Mouse (Mus musculus) gastrocnemius, postnatal 25 days (tissue): ENCODE results near the gene Gbp9. TPM values are rescaled to one million over a fixed set of nuclear protein-coding genes. Genes with fewer than 3 reads are reported as not detected.
"Not testable (repeated sequence)": the region's sequence is repeated elsewhere in the genome, so short reads cannot be mapped to it uniquely, and the experiment has no call there.

Experiments used
- DNase-seq: peaks from one replicate; pipeline ENCODE4 v3.0.0; 2022
- total RNA-seq, 2 experiments: library from RNA; stranded (reverse); gene quantifications; 1 replicate in 1 of 2; 2 replicates in 1 of 2; pipeline ENCODE4 v1.2.3; 2021

The Gbp9 gene
- total RNA-seq, 2 experiments from 2014 or later = 2.8 to 3.3 TPM

GRCm38 (mm10) chr5:105060224-105060623, 79.1 kb downstream of the Gbp9 start:
- no peak for DNase-seq

- DNase-seq = no peak
Observed at GRCm38 (mm10) chr5:105055279-105055678, 84.1 kb downstream of the Gbp9 start.

- not testable (repeated sequence) for DNase-seq
Observed at GRCm38 (mm10) chr5:105053471-105054169, 85.7 kb downstream of the Gbp9 start.

GRCm38 (mm10) chr5:105032362-105032761, 107.0 kb downstream of the Gbp9 start:
- no peak for DNase-seq

Other genes with a start within 250 kb of the Gbp9 start
- gene Abcg3, start 156.8 kb downstream of the Gbp9 start, total RNA-seq = under 1 TPM; 0.11 to 0.20 TPM
- under 1 TPM in 1 of 2 experiments, not detected in 1; 0.13 TPM for gene Gbp8, start within 50 bp of the Gbp9 start, total RNA-seq
- gene Gbp4, start within 50 bp of the Gbp9 start, total RNA-seq = 1 to 10 TPM; 2.3 to 3.4 TPM
- gene Gbp10, start 100.0 kb upstream of the Gbp9 start, total RNA-seq = 1 to 10 TPM in 1 of 2 experiments, under 1 TPM in 1; 0.27 to 1.3 TPM
- gene Gm43302, start 154.2 kb upstream of the Gbp9 start, total RNA-seq = under 1 TPM in 1 of 2 experiments, not detected in 1; 0.18 TPM
- gene Gbp6, start 154.2 kb upstream of the Gbp9 start, total RNA-seq = 1 to 10 TPM in 1 of 2 experiments, under 1 TPM in 1; 0.88 to 2.1 TPM